Mouse (Mus musculus): ENCODE measurements around the gene Sox15. TPM values are rescaled to one million over a fixed set of nuclear protein-coding genes. Genes with fewer than 3 reads are reported as not detected.

Sox15 gene
- polyA plus RNA-seq, 1 experiment: 0.08 TPM

DNA sequence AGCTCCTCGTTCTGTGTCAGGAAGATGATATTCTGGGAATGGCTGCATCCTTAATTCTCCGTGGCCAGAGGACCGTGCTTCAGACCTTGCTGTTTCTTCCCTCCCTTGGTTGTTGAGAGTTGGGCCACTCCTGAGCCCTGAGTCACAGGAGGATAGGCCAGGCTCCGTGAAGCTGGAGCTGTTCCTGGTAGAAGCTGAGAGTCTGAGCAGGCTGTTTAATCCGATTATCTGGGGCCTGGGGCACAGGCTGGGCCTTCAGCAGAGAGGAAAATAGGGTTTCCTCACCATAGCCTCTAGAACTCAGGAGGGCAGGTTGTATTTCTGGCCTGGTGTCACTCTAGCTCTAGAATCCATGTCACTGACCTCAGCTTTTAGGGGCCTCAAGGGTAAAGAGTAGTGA is 1.7 kb upstream of the Sox15 start:
- Histone ChIP-seq H3K36me3 (ENCODE audit: control insufficient read depth, insufficient read depth) (peaks cover 80% of the 10 kb centered on the region), H3K27me3 (ENCODE audit: control insufficient read depth, insufficient read depth, insufficient read length) (no peaks in the 10 kb centered on the region), H3K4me3 (ENCODE audit: insufficient read depth, poor library complexity, severe bottlenecking) (no peak overlapping the region), H3ac (ENCODE audit: control insufficient read depth, insufficient read length, low read depth) (no peak overlapping the region), H3K79me3 (ENCODE audit: low read depth) (no peaks in the 10 kb centered on the region), H3K79me2 (ENCODE audit: control insufficient read depth, insufficient read depth) (no peaks in the 10 kb centered on the region)
- TF ChIP-seq FOSL1 (IDR thresholded peaks at IDR 0.05; ENCODE audit: insufficient read depth, low read length, poor library complexity, severe bottlenecking): no peak
- no peak for TF ChIP-seq MYOD1 (IDR thresholded peaks at IDR 0.05; ENCODE audit: control insufficient read depth, insufficient read length, low read depth)
- TF ChIP-seq MAX (IDR thresholded peaks at IDR 0.05): no peak
- no peak for TF ChIP-seq USF1 (IDR thresholded peaks at IDR 0.05; ENCODE audit: low read depth)
- no peak for TF ChIP-seq CTCF (IDR thresholded peaks at IDR 0.05; ENCODE audit: control insufficient read depth, insufficient read depth, insufficient read length)

DNA sequence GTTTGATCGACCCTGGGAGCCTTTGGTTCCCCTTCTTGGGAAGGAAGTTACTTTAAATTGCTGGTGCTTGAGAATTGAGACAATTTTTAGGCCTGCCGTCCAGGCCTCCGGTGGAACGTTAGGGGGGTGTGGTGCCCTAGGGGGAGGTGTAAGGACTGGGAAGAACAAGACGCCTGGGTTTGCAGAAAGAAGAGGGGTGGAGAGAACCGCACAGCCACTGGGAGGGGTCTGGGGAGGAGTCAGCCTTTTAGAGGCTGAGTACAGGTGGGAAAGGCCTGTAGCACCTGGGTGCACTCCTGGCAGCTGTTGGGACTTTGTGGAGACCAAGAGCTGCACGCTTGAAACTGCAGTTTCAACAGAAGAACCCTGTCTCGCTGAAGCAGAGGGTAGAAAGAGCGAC is 354 bp upstream of the Sox15 start:
- no peak for TF ChIP-seq USF1 (IDR thresholded peaks at IDR 0.05; ENCODE audit: low read depth)
- TF ChIP-seq FOSL1 (IDR thresholded peaks at IDR 0.05; ENCODE audit: insufficient read depth, low read length, poor library complexity, severe bottlenecking): no peak
- no peak for TF ChIP-seq MAX (IDR thresholded peaks at IDR 0.05)
- TF ChIP-seq CTCF (IDR thresholded peaks at IDR 0.05; ENCODE audit: control insufficient read depth, insufficient read depth, insufficient read length): no peak
- no peak for TF ChIP-seq CEBPB (IDR thresholded peaks at IDR 0.05; ENCODE audit: low read depth)
- Histone ChIP-seq H3K36me3 (ENCODE audit: control insufficient read depth, insufficient read depth) (peaks cover 76% of the 10 kb centered on the region), H3ac (ENCODE audit: control insufficient read depth, insufficient read length, low read depth) (no peak overlapping the region), H3K4me3 (ENCODE audit: insufficient read depth, poor library complexity, severe bottlenecking) (no peak overlapping the region), H3K79me3 (ENCODE audit: low read depth) (no peaks in the 10 kb centered on the region), H3K27me3 (ENCODE audit: control insufficient read depth, insufficient read depth, insufficient read length) (no peaks in the 10 kb centered on the region), H3K79me2 (ENCODE audit: control insufficient read depth, insufficient read depth) (peaks cover 2% of the 10 kb centered on the region)

DNA sequence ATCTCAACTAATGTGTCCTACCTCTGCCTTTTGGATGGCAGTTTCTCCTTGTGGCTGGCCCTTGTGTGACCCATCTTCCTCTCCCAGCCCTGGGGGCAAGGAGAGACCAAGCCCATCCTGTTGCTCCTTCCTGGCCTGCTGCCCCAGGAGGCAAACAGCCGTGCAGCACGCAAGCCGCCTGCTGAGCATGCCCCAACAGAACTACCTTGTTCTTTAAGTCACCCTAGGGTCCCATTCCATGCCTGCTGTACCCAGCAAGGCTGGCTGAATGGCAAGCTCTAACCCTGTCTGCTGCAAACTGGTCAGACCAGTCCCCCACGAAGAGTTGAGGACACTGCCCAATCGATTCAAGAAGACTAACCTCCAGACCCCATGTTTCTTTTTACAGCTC is 946 bp downstream of the Sox15 start:
- no peak overlapping the region for H3ac ChIP-seq (ENCODE audit: control insufficient read depth, insufficient read length, low read depth)
- peaks cover 71% of the 10 kb centered on the region for H3K36me3 ChIP-seq (ENCODE audit: control insufficient read depth, insufficient read depth)
- no peak for TF ChIP-seq CTCF (IDR thresholded peaks at IDR 0.05; ENCODE audit: control insufficient read depth, insufficient read depth, insufficient read length)
- TF ChIP-seq FOSL1 (IDR thresholded peaks at IDR 0.05; ENCODE audit: insufficient read depth, low read length, poor library complexity, severe bottlenecking): no peak
- no peak for TF ChIP-seq CEBPB (IDR thresholded peaks at IDR 0.05; ENCODE audit: low read depth)
- TF ChIP-seq MYOG (IDR thresholded peaks at IDR 0.05; ENCODE audit: control insufficient read depth, extremely low read depth, insufficient read length): no peak
- no peak for TF ChIP-seq MAX (IDR thresholded peaks at IDR 0.05)
- no peak for TF ChIP-seq MYOD1 (IDR thresholded peaks at IDR 0.05; ENCODE audit: control insufficient read depth, insufficient read length, low read depth)
- no peak for TF ChIP-seq USF1 (IDR thresholded peaks at IDR 0.05; ENCODE audit: low read depth)
- H3K79me2 ChIP-seq (ENCODE audit: control insufficient read depth, insufficient read depth): peaks cover 15% of the 10 kb centered on the region
- no peak overlapping the region for H3K4me3 ChIP-seq (ENCODE audit: insufficient read depth, poor library complexity, severe bottlenecking)
- H3K79me3 ChIP-seq (ENCODE audit: low read depth): peaks cover 7% of the 10 kb centered on the region
- H3K27me3 ChIP-seq (ENCODE audit: control insufficient read depth, insufficient read depth, insufficient read length): no peaks in the 10 kb centered on the region

DNA sequence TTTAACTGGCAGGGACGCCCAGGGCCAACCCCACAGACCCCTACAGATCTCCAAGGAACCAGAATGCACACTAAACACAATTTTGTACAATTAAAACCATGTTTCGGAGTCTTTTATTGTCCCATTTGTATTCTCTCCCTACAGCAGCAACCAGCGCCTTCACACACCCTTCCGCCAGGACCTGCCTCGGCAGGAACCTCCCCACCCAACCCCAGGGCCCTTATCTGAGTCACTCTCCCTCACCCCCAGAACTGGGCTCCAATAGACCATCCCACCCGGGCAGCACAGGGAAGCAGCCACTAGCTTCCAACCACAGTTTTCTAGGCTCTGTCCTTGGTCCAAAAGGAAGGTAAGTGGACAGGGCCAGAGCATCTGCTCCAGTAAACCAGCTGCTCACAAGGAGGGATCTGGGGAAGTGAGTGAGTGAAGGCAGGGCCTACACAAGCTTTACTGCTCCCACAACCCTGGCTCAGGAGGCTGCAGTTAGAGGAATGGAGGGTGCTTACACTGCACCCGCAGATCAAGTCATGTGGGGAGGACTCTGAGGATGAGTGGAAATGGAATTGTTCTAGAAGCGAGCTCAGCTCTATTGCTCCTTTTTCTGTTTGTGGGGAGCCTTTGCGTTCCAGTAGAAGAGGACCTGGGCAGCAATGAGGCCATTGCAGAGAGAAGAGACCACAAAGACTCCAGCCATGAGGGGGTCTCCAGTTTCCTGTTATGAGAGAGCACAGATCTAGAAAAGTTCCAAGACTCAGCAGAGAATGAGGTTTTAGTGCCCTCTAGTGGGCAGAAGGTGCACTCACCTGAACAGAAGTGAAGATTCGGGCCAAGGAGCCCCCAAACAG is 1.7 kb downstream of the Sox15 start:
- Histone ChIP-seq H3K27me3 (ENCODE audit: control insufficient read depth, insufficient read depth, insufficient read length) (no peaks in the 10 kb centered on the region), H3ac (ENCODE audit: control insufficient read depth, insufficient read length, low read depth) (no peak overlapping the region), H3K79me3 (ENCODE audit: low read depth) (peaks cover 13% of the 10 kb centered on the region), H3K4me3 (ENCODE audit: insufficient read depth, poor library complexity, severe bottlenecking) (no peak overlapping the region), H3K36me3 (ENCODE audit: control insufficient read depth, insufficient read depth) (peaks cover 63% of the 10 kb centered on the region), H3K79me2 (ENCODE audit: control insufficient read depth, insufficient read depth) (peaks cover 23% of the 10 kb centered on the region)
- no peak for TF ChIP-seq MYOD1 (IDR thresholded peaks at IDR 0.05; ENCODE audit: control insufficient read depth, insufficient read length, low read depth)
- no peak for TF ChIP-seq MYOG (IDR thresholded peaks at IDR 0.05; ENCODE audit: control insufficient read depth, extremely low read depth, insufficient read length)
- no peak for TF ChIP-seq MAX (IDR thresholded peaks at IDR 0.05)
- no peak for TF ChIP-seq FOSL1 (IDR thresholded peaks at IDR 0.05; ENCODE audit: insufficient read depth, low read length, poor library complexity, severe bottlenecking)
- TF ChIP-seq CTCF (IDR thresholded peaks at IDR 0.05; ENCODE audit: control insufficient read depth, insufficient read depth, insufficient read length): no peak
- no peak for TF ChIP-seq CEBPB (IDR thresholded peaks at IDR 0.05; ENCODE audit: low read depth)
- no peak for TF ChIP-seq USF1 (IDR thresholded peaks at IDR 0.05; ENCODE audit: low read depth)

DNA sequence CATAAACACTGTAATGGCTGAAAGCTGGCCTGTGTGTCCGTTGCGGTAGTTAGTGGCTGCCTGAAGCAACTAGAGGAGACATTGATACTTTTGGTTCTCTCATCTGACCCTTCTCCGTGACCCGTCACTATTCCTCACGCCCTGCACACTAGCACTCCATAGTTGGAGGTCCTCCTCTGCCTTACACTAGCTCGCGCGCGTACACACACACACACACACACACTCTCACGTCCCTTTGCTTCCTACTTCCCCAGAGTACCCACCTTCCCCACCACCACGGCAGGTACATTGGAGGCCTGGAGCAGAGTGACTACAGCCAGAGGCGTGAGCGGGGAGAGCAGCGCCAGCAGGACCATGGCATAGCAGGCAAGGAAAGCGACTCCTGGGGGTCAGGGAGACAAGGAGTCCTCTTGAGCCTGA is 2.4 kb downstream of the Sox15 start:
- Histone ChIP-seq H3K79me3 (ENCODE audit: low read depth) (peaks cover 13% of the 10 kb centered on the region), H3K27me3 (ENCODE audit: control insufficient read depth, insufficient read depth, insufficient read length) (no peaks in the 10 kb centered on the region), H3K4me3 (ENCODE audit: insufficient read depth, poor library complexity, severe bottlenecking) (no peak overlapping the region), H3K79me2 (ENCODE audit: control insufficient read depth, insufficient read depth) (peaks cover 26% of the 10 kb centered on the region), H3K36me3 (ENCODE audit: control insufficient read depth, insufficient read depth) (peaks cover 57% of the 10 kb centered on the region), H3ac (ENCODE audit: control insufficient read depth, insufficient read length, low read depth) (no peak overlapping the region)
- TF ChIP-seq MYOD1 (IDR thresholded peaks at IDR 0.05; ENCODE audit: control insufficient read depth, insufficient read length, low read depth) (no peak), USF1 (IDR thresholded peaks at IDR 0.05; ENCODE audit: low read depth) (no peak), CTCF (IDR thresholded peaks at IDR 0.05; ENCODE audit: control insufficient read depth, insufficient read depth, insufficient read length) (no peak), CEBPB (IDR thresholded peaks at IDR 0.05; ENCODE audit: low read depth) (no peak), FOSL1 (IDR thresholded peaks at IDR 0.05; ENCODE audit: insufficient read depth, low read length, poor library complexity, severe bottlenecking) (no peak), MAX (IDR thresholded peaks at IDR 0.05) (no peak), MYOG (IDR thresholded peaks at IDR 0.05; ENCODE audit: control insufficient read depth, extremely low read depth, insufficient read length) (no peak)

All from C2C12 (cell line).